Mouse (Mus musculus): ENCODE results near the gene Coro2b. TPM values are rescaled to one million over a fixed set of nuclear protein-coding genes. Genes with fewer than 3 reads are reported as not detected.

Coro2b gene
- 70.4 and 80.9 TPM in 2 replicates for polyA plus RNA-seq (2012; rRNA removed)

DNA sequence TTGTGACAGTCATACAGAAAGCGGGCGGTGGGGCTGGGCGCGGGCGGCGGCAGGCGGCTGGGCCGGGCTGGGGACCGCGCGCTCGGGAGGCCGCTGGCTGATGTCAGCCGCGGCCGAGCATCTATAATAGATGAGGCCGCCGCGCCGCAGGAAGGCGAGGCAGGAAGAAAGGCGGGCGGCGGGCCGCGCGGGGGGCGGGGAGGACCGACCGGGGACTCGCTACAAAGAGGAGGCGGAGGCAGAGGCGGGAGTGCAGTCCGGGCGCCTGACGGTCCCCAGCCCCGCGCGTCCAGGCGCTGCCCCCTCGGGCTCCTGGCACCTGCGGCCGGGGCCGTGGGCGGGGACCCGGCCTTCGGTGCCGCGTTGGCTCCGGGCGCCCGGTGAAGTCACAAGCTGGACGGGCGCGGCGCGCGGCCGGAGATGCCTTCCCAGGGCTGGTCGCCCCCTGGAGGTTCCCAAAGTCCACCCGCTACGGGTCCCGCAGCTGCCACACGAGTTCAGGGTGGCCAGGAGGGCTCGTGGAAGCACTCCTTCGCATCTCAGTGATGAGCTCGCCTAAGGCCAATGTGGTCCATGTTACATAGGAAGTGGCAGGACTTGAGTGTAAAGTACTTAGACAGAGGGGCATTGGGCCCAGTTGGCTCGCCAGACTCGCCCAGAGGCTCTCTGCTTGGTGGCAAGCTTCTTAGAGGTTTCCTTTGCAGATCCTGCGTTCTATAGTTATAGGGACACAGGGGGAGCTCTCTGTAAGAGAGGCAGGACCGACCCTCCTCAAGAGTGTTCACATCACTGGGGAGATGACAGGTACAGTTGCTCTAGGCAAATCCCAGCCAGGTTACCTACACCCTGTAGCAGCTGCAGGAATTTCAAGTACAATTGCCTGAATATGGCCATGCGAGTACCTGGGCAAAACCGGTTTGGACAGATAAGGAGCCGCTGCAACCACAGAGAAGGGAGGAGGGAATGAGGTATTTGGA lies at the start of gene Coro2b:
Gene Coro2b, minus strand, starts transcription at position 390 of the 977 bp plus-strand sequence.

Other genes with a start within 250 kb of the Coro2b start
- gene Anp32a, start 195.8 kb downstream of the Coro2b start, polyA plus RNA-seq (2012; rRNA removed): 481 and 546 TPM in 2 replicates
- gene Itga11, start 140.8 kb upstream of the Coro2b start, polyA plus RNA-seq (2012; rRNA removed): 3.2 and 4.6 TPM in 2 replicates